ENCODE assay signal across 33 mouse cellular contexts in the genomic region with DNA sequence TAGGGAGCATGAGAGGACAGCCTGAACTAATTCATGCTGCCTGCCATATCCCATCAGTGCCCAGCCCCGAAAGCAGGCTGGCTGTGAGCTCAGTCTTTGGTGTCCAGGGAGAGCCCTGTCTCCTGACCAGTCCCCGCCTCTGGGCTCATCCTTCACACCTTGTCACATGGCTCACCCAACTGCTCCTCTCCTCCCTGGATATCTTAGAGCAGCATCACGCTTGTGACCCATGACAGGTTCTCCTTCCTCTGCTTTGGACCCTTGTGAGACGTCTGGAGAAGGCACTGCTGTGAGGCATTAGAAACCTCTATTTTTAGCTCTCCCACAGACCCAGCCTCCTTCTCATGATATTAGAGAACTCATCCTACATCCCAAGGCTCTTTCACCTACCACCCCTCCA. TPM values are rescaled to one million over a fixed set of nuclear protein-coding genes. Genes with fewer than 3 reads are reported as not detected.
DNase-seq lines count a peak whose midpoint lies in the region; ATAC-seq and TF ChIP-seq lines count a peak whose summit lies in the region.
"Had no signal": no experiment of that assay in that cellular context is flagged by ENCODE, and none has a peak within 500 bp of the region (broad histone marks: within the 10 kb centered on the region; RNA-seq: fewer than 3 reads in every experiment).

No protein-coding gene starts in this region.

- no peak overlapping the region for H3K4me3 ChIP-seq in heart, embryonic 13.5 days
- H3K4me3 ChIP-seq in megakaryocyte, embryonic 14.5 days (replicated peaks) = peak overlapping the region; percentile 30
- H3K4me3 ChIP-seq in brown adipose tissue, adult 24 weeks (ENCODE audit: insufficient read depth, low read depth, low read length) = no peak overlapping the region
- peak overlapping the region; percentile 23 for H3K4me3 ChIP-seq in liver, postnatal 0 days (ENCODE audit: low read depth, low read length)
- H3K4me3 ChIP-seq: embryonic facial prominence, embryonic 12.5 days; forebrain, embryonic 12.5 days; hindbrain, embryonic 15.5 days; stomach, embryonic 15.5 days had no signal

- 46% methylated on average over 4 of the region's 4 CpGs for WGBS in heart, embryonic 13.5 days
- WGBS in liver, postnatal 0 days (ENCODE audit: insufficient replicate concordance) = 57% methylated on average over 4 of the region's 4 CpGs

- no peaks in the 10 kb centered on the region for H3K9me3 ChIP-seq in heart, embryonic 13.5 days
- no peaks in the 10 kb centered on the region for H3K9me3 ChIP-seq in megakaryocyte, embryonic 14.5 days
- H3K9me3 ChIP-seq in liver, postnatal 0 days (ENCODE audit: low read length) = no peaks in the 10 kb centered on the region
- H3K9me3 ChIP-seq: embryonic facial prominence, embryonic 12.5 days; forebrain, embryonic 12.5 days; hindbrain, embryonic 15.5 days; liver, embryonic 13.5 days; stomach, embryonic 15.5 days had no signal

- peaks cover 3% of the 10 kb centered on the region for H3K36me3 ChIP-seq in heart, embryonic 13.5 days
- H3K36me3 ChIP-seq in megakaryocyte, embryonic 14.5 days (replicated peaks; ENCODE audit: low read length) = peaks cover 20% of the 10 kb centered on the region
- H3K36me3 ChIP-seq in liver, postnatal 0 days (replicated peaks; ENCODE audit: insufficient read depth, low read length) = 0 out of 2 replicates have a peak, but pooled peaks cover 4% of the 10 kb centered on the region
- H3K36me3 ChIP-seq: embryonic facial prominence, embryonic 12.5 days; forebrain, embryonic 12.5 days; hindbrain, embryonic 15.5 days; liver, embryonic 13.5 days; stomach, embryonic 15.5 days had no signal

- no peak for TF ChIP-seq CTCF in liver, postnatal 0 days (IDR thresholded peaks at IDR 0.05; ENCODE audit: low read depth)

- H3K4me2 ChIP-seq in heart, embryonic 13.5 days = no peak overlapping the region
- H3K4me2 ChIP-seq in liver, postnatal 0 days (ENCODE audit: low read depth, low read length) = peak overlapping the region; percentile 65
- H3K4me2 ChIP-seq: embryonic facial prominence, embryonic 12.5 days; forebrain, embryonic 12.5 days; hindbrain, embryonic 15.5 days; midbrain, embryonic 11.5 days; stomach, embryonic 15.5 days had no signal

- ATAC-seq in heart, embryonic 13.5 days (ENCODE audit: extremely low read depth, insufficient number of reproducible peaks, low FRiP score, low TSS enrichment) = no peak
- ATAC-seq in megakaryocyte, adult 5-6 weeks (ENCODE audit: poor library complexity, severe bottlenecking) = no peak
- ATAC-seq in liver, postnatal 0 days = no peak

- no peak for TF ChIP-seq EP300 in liver, postnatal 0 days (IDR thresholded peaks at IDR 0.05; ENCODE audit: low read depth)

- no peak overlapping the region for H3K27ac ChIP-seq in heart, embryonic 13.5 days (replicated peaks)
- peak overlapping the region; percentile 97 for H3K27ac ChIP-seq in brown adipose tissue, adult 24 weeks (replicated peaks; ENCODE audit: low read depth, low read length)
- H3K27ac ChIP-seq in liver, postnatal 0 days (ENCODE audit: low read depth) = peak overlapping the region; percentile 80
- H3K27ac ChIP-seq: forebrain, embryonic 12.5 days; hindbrain, embryonic 15.5 days had no signal

- peak overlapping the region; percentile 19; the same call in 1 of the 2 replicates for H3K9ac ChIP-seq in heart, embryonic 13.5 days
- no peak overlapping the region for H3K9ac ChIP-seq in liver, postnatal 0 days (replicated peaks)
- H3K9ac ChIP-seq: embryonic facial prominence, embryonic 12.5 days; forebrain, embryonic 12.5 days; hindbrain, embryonic 15.5 days; liver, embryonic 13.5 days; stomach, embryonic 15.5 days had no signal

- peaks cover 47% of the 10 kb centered on the region for H3K4me1 ChIP-seq in heart, embryonic 13.5 days
- H3K4me1 ChIP-seq in megakaryocyte, embryonic 14.5 days = peaks cover 68% of the 10 kb centered on the region
- H3K4me1 ChIP-seq in brown adipose tissue, adult 24 weeks (ENCODE audit: control insufficient read depth, insufficient read depth, insufficient read length, low read length) = peaks cover 25% of the 10 kb centered on the region
- peaks cover 27% of the 10 kb centered on the region for H3K4me1 ChIP-seq in liver, postnatal 0 days (ENCODE audit: insufficient read depth)

- intact Hi-C loops in heart, postnatal 10 days (cut with DNase I) = loop anchor here (10.0 kb wide), 2 partner anchors 253 to 413 kb away; no protein-coding TSS in a partner anchor

- no peak for DNase-seq in heart, postnatal 10 days
- DNase-seq in liver, postnatal 0 days = no peak
- no peak for DNase-seq in embryo, embryonic 9.5 days (ENCODE audit: extremely low spot score)
- DNase-seq: adrenal gland, adult 2 months; cerebellum, adult 18-20 months; cerebellum, postnatal 14 days; kidney, adult 9 months; kidney, postnatal 14 days; liver, embryonic 13.5 days had no signal

- peaks cover 5% of the 10 kb centered on the region for H3K27me3 ChIP-seq in heart, embryonic 13.5 days (replicated peaks)
- H3K27me3 ChIP-seq in megakaryocyte, embryonic 14.5 days (replicated peaks) = peaks cover 40% of the 10 kb centered on the region
- peaks cover 48% of the 10 kb centered on the region for H3K27me3 ChIP-seq in liver, postnatal 0 days (ENCODE audit: insufficient read depth, low read length)

RNA-seq across cellular contexts. Expression of a gene that starts 3.1 kb away (rescaled TPM):
- 20.0 and 22.8 TPM in 2 replicates for polyA plus RNA-seq in heart, embryonic 13.5 days (2015; fragmentation: Nextera tagmentation; extraction: Ambion mirVana)
- total RNA-seq in heart, postnatal 10 days (2021) = 10 to 100 TPM; 13.7 to 17.1 TPM
- 4.9 and 15.9 TPM in 2 replicates for polyA plus RNA-seq in megakaryocyte, embryonic 14.5 days (2012; ENCODE audit: insufficient read depth, low replicate concordance)
- total RNA-seq in megakaryocyte, adult 5-6 weeks (2015) = 228 and 275 TPM in 2 replicates
- 275 and 308 TPM in 2 replicates for total RNA-seq in megakaryocyte, adult 5-6 weeks (2017)
- polyA plus RNA-seq in brown adipose tissue, adult 24 weeks (2012; ENCODE audit: insufficient read depth, insufficient read length, missing spikeins) = 21.2 and 24.4 TPM in 2 replicates
- 8.7 and 9.0 TPM in 2 replicates for polyA plus RNA-seq in liver, postnatal 0 days (2015; fragmentation: Nextera tagmentation; extraction: Ambion mirVana)

RNA-seq across cellular contexts. Expression of a gene that starts 6.3 kb away (rescaled TPM):
- not detected in 2 replicates for polyA plus RNA-seq in heart, embryonic 13.5 days (2015; fragmentation: Nextera tagmentation; extraction: Ambion mirVana)
- not detected for total RNA-seq in heart, postnatal 10 days (2021)
- polyA plus RNA-seq in megakaryocyte, embryonic 14.5 days (2012; ENCODE audit: insufficient read depth, low replicate concordance) = not detected in 2 replicates
- not detected in 2 replicates for total RNA-seq in megakaryocyte, adult 5-6 weeks (2015)
- not detected in 2 replicates for total RNA-seq in megakaryocyte, adult 5-6 weeks (2017)
- polyA plus RNA-seq in brown adipose tissue, adult 24 weeks (2012; ENCODE audit: insufficient read depth, insufficient read length, missing spikeins) = not detected in 2 replicates
- not detected in 2 replicates for polyA plus RNA-seq in liver, postnatal 0 days (2015; fragmentation: Nextera tagmentation; extraction: Ambion mirVana)
- total RNA-seq: adrenal gland, adult 2 months; adrenal gland, postnatal 4 days; gastrocnemius, adult 18-20 months; hematopoietic stem cell, adult 5-6 weeks; layer of hippocampus, adult 18-20 months; layer of hippocampus, postnatal 14 days; left cerebral cortex, adult 8-10 months; MEL; monocyte, adult 5-6 weeks had no signal
- polyA plus RNA-seq: adrenal gland, adult 2 months; C2C12; embryonic facial prominence, embryonic 12.5 days; forebrain, embryonic 12.5 days; gonadal fat pad, adult 2 months; hindbrain, embryonic 15.5 days; intestine, embryonic 14.5 days; limb, embryonic 11.5 days; liver, embryonic 13.5 days; lung, embryonic 16.5 days; midbrain, embryonic 11.5 days; neural tube, embryonic 11.5 days; stomach, embryonic 15.5 days; urinary bladder, adult 2 months had no signal

RNA-seq across cellular contexts. Expression of a gene that starts 32.7 kb away (rescaled TPM):
- polyA plus RNA-seq in heart, embryonic 13.5 days (2015; fragmentation: Nextera tagmentation; extraction: Ambion mirVana) = 74.6 and 83.1 TPM in 2 replicates
- total RNA-seq in heart, postnatal 10 days (2021) = 100 to 1,000 TPM; 131 to 138 TPM
- polyA plus RNA-seq in megakaryocyte, embryonic 14.5 days (2012; ENCODE audit: insufficient read depth, low replicate concordance) = 5.8 and 7.3 TPM in 2 replicates
- 49.7 and 59.4 TPM in 2 replicates for total RNA-seq in megakaryocyte, adult 5-6 weeks (2015)
- 110 and 111 TPM in 2 replicates for total RNA-seq in megakaryocyte, adult 5-6 weeks (2017)
- 193 and 285 TPM in 2 replicates for polyA plus RNA-seq in brown adipose tissue, adult 24 weeks (2012; ENCODE audit: insufficient read depth, insufficient read length, missing spikeins)
- polyA plus RNA-seq in liver, postnatal 0 days (2015; fragmentation: Nextera tagmentation; extraction: Ambion mirVana) = 16.6 and 20.8 TPM in 2 replicates

Comparison
In these comparisons a context has a peak if more than half of its experiments do, and no peak if none do; other contexts are left out.
1. H3K4me3 ChIP-seq: peak in megakaryocyte, embryonic 14.5 days (single experiment) and liver, postnatal 0 days (single experiment); none in heart, embryonic 13.5 days (single experiment) and brown adipose tissue, adult 24 weeks (single experiment).